Mouse (Mus musculus) kidney, embryonic 16.5 days (tissue): ENCODE data around the gene Pam16. TPM values are rescaled to one million over a fixed set of nuclear protein-coding genes. Genes with fewer than 3 reads are reported as not detected.

Experiments
- ATAC-seq: fragments of 200-750 bp; cut with Nextera tagmentation; 2 replicates; pipeline ENCODE4 v1.8.0; 2017; ENCODE audit warnings: moderate TSS enrichment; ENCODE audit not compliant: low FRiP score, low TSS enrichment
- H3K27ac ChIP-seq: fragments of 300-500 bp; sonication (generic); 2 replicates; pipeline ENCODE4 v1.5.1; 2014; ENCODE audit warnings: low read length
- H3K27me3 ChIP-seq: fragments of 300-500 bp; sonication (generic); 2 replicates; pipeline ENCODE4 v1.6.1; 2014; ENCODE audit warnings: low read length, control low read depth, mixed read lengths; ENCODE audit not compliant: insufficient read depth
- H3K36me3 ChIP-seq: fragments of 300-500 bp; sonication (generic); 2 replicates; pipeline ENCODE4 v1.6.1; 2014; ENCODE audit warnings: low read length, control low read depth, mixed read lengths; ENCODE audit not compliant: insufficient read depth
- H3K4me1 ChIP-seq: fragments of 300-500 bp; sonication (generic); 2 replicates; pipeline ENCODE4 v1.6.1; 2014; ENCODE audit warnings: low read length, control low read depth, mixed read lengths; ENCODE audit not compliant: insufficient read depth
- H3K4me2 ChIP-seq: fragments of 300-500 bp; sonication (generic); replicated peaks from 2 replicates; pipeline ENCODE4 v1.6.1; 2014; ENCODE audit warnings: low read depth, low read length
- H3K4me3 ChIP-seq: fragments of 300-500 bp; sonication (generic); 2 replicates; pipeline ENCODE4 v1.5.1; 2014; ENCODE audit warnings: mild to moderate bottlenecking, low read length
- H3K9ac ChIP-seq: fragments of 300-500 bp; sonication (generic); replicated peaks from 2 replicates; pipeline ENCODE4 v1.6.1; 2014; ENCODE audit warnings: low read length
- H3K9me3 ChIP-seq: fragments of 300-500 bp; sonication (generic); 2 replicates; pipeline ENCODE4 v1.6.1; 2016; ENCODE audit warnings: low read length, control low read depth
- WGBS: fragments of 180-500 bp; shearing (Covaris S2); extraction: QIAGEN DNeasy Blood & Tissue Kit; methylation state at CpG from one replicate; pipeline ENCODE4 v1.1.7; 2014; 5-methylcytosine and 5-hydroxymethylcytosine counted together
- polyA plus RNA-seq: library from polyadenylated mRNA; unstranded; fragments of >200 nt; fragmentation: Nextera tagmentation; extraction: Ambion mirVana; gene quantifications from 2 replicates; pipeline ENCODE4 v1.2.1, GENCODE M21; 2015

Gene Pam16
- polyA plus RNA-seq, 1 experiment from 2014 or later: 80.4 TPM

GRCm38 (mm10) chr16:4648416-4649023 lies 23.7 kb upstream of the Pam16 start:
- H3K36me3 ChIP-seq: peaks cover 34% of the 10 kb centered on the region
- ATAC-seq: no peak; the same call in none of the 2 replicates
- no peak overlapping the region for H3K9ac ChIP-seq
- no peak overlapping the region for H3K27ac ChIP-seq
- 69% methylated on average over 28 of the region's 28 CpGs for WGBS
- no peak overlapping the region for H3K4me3 ChIP-seq
- H3K4me2 ChIP-seq: no peak overlapping the region
- H3K4me1 ChIP-seq: peaks cover 56% of the 10 kb centered on the region
- H3K27me3 ChIP-seq: no peaks in the 10 kb centered on the region
- no peaks in the 10 kb centered on the region for H3K9me3 ChIP-seq

- H3K4me2 ChIP-seq: peak overlapping the region; percentile 20; the same call in 1 of the 2 replicates
- 52% methylated on average over 13 of the region's 13 CpGs for WGBS
- peaks cover 64% of the 10 kb centered on the region for H3K4me1 ChIP-seq
- no peaks in the 10 kb centered on the region for H3K9me3 ChIP-seq
- peak; percentile 7; the same call in 1 of the 2 replicates for ATAC-seq
- peaks cover 34% of the 10 kb centered on the region for H3K36me3 ChIP-seq
- H3K27me3 ChIP-seq: no peaks in the 10 kb centered on the region
- peak overlapping the region; percentile 75 for H3K27ac ChIP-seq
- no peak overlapping the region; the same call in 1 of the 2 replicates for H3K9ac ChIP-seq
- no peak overlapping the region for H3K4me3 ChIP-seq
Measured at GRCm38 (mm10) chr16:4647651-4648141, 22.9 kb upstream of the Pam16 start.

GRCm38 (mm10) chr16:4646831-4647230 lies 22.0 kb upstream of the Pam16 start:
- no peak overlapping the region for H3K4me3 ChIP-seq
- no peaks in the 10 kb centered on the region for H3K9me3 ChIP-seq
- peaks cover 25% of the 10 kb centered on the region for H3K36me3 ChIP-seq
- H3K27ac ChIP-seq: peak overlapping the region; percentile 75
- H3K4me1 ChIP-seq: peaks cover 73% of the 10 kb centered on the region
- H3K4me2 ChIP-seq: no peak overlapping the region
- H3K9ac ChIP-seq: peak overlapping the region; percentile 22; the same call in 1 of the 2 replicates
- WGBS: 46% methylated on average over 4 of the region's 4 CpGs
- H3K27me3 ChIP-seq: no peaks in the 10 kb centered on the region
- no peak for ATAC-seq

GRCm38 (mm10) chr16:4645867-4646266 lies 21.1 kb upstream of the Pam16 start:
- H3K36me3 ChIP-seq: peaks cover 21% of the 10 kb centered on the region
- WGBS: 81% methylated on average over 4 of the region's 4 CpGs
- H3K4me3 ChIP-seq: no peak overlapping the region
- H3K27me3 ChIP-seq: no peaks in the 10 kb centered on the region
- no peak for ATAC-seq
- H3K27ac ChIP-seq: no peak overlapping the region
- peaks cover 83% of the 10 kb centered on the region for H3K4me1 ChIP-seq
- no peak overlapping the region for H3K4me2 ChIP-seq
- no peak overlapping the region for H3K9ac ChIP-seq
- no peaks in the 10 kb centered on the region for H3K9me3 ChIP-seq

- peaks cover 4% of the 10 kb centered on the region for H3K36me3 ChIP-seq
- peak overlapping the region; percentile 93; the same call in 1 of the 2 replicates for H3K27ac ChIP-seq
- H3K9ac ChIP-seq: no peak overlapping the region; the same call in 1 of the 2 replicates
- peaks cover 87% of the 10 kb centered on the region for H3K4me1 ChIP-seq
- no peak for ATAC-seq
- 56% methylated on average over 11 of the region's 11 CpGs for WGBS
- H3K4me3 ChIP-seq: no peak overlapping the region
- H3K27me3 ChIP-seq: no peaks in the 10 kb centered on the region
- no peak overlapping the region; the same call in 1 of the 2 replicates for H3K4me2 ChIP-seq
- no peaks in the 10 kb centered on the region for H3K9me3 ChIP-seq
Measured at GRCm38 (mm10) chr16:4643670-4644419, 19.1 kb upstream of the Pam16 start.

- Histone ChIP-seq H3K36me3 (no peaks in the 10 kb centered on the region; the same call in 1 of the 2 replicates), H3K27ac (peak overlapping the region; percentile 93), H3K4me3 (peak overlapping the region; percentile 26), H3K4me2 (peak overlapping the region; percentile 72), H3K9ac (no peak overlapping the region; the same call in 1 of the 2 replicates), H3K9me3 (no peaks in the 10 kb centered on the region), H3K27me3 (no peaks in the 10 kb centered on the region), H3K4me1 (peaks cover 78% of the 10 kb centered on the region)
- no peak for ATAC-seq
- WGBS: 69% methylated on average over 6 of the region's 6 CpGs
Measured at GRCm38 (mm10) chr16:4642937-4643336, 18.1 kb upstream of the Pam16 start.

GRCm38 (mm10) chr16:4642190-4642589 lies 17.4 kb upstream of the Pam16 start:
- peak overlapping the region; percentile 72 for H3K4me2 ChIP-seq
- peak; percentile 66 for ATAC-seq
- H3K36me3 ChIP-seq: no peaks in the 10 kb centered on the region; the same call in 1 of the 2 replicates
- peak overlapping the region; percentile 52; the same call in 1 of the 2 replicates for H3K9ac ChIP-seq
- H3K4me1 ChIP-seq: peaks cover 71% of the 10 kb centered on the region
- H3K9me3 ChIP-seq: no peaks in the 10 kb centered on the region
- H3K27ac ChIP-seq: peak overlapping the region; percentile 93
- peak overlapping the region; percentile 26 for H3K4me3 ChIP-seq
- no peaks in the 10 kb centered on the region for H3K27me3 ChIP-seq
- 22% methylated on average over 13 of the region's 13 CpGs for WGBS

- Histone ChIP-seq H3K4me3 (peak overlapping the region; percentile 75), H3K9ac (peak overlapping the region; percentile 82), H3K4me2 (peak overlapping the region; percentile 72), H3K4me1 (peaks cover 62% of the 10 kb centered on the region), H3K9me3 (no peaks in the 10 kb centered on the region), H3K36me3 (no peaks in the 10 kb centered on the region; the same call in 1 of the 2 replicates), H3K27me3 (no peaks in the 10 kb centered on the region), H3K27ac (peak overlapping the region; percentile 93)
- WGBS: 29% methylated on average over 3 of the region's 3 CpGs
- no peak for ATAC-seq
Measured at GRCm38 (mm10) chr16:4641119-4641838, 16.5 kb upstream of the Pam16 start.

- Histone ChIP-seq H3K4me3 (peak overlapping the region; percentile 75), H3K4me2 (peak overlapping the region; percentile 72), H3K36me3 (no peaks in the 10 kb centered on the region; the same call in 1 of the 2 replicates), H3K9me3 (no peaks in the 10 kb centered on the region), H3K27ac (peak overlapping the region; percentile 93), H3K9ac (peak overlapping the region; percentile 82), H3K4me1 (peaks cover 56% of the 10 kb centered on the region), H3K27me3 (no peaks in the 10 kb centered on the region)
- 3% methylated on average over 17 of the region's 17 CpGs for WGBS
- ATAC-seq: peak; percentile 62
Measured at GRCm38 (mm10) chr16:4640267-4641005, 15.6 kb upstream of the Pam16 start.
